34 mouse cellular contexts compared by ENCODE assay signal in genomic region chr2:128552080-128552791, GRCm38 (mm10). TPM values are rescaled to one million over a fixed set of nuclear protein-coding genes. Genes with fewer than 3 reads are reported as not detected.
DNase-seq lines count a peak whose midpoint lies in the region; ATAC-seq and TF ChIP-seq lines count a peak whose summit lies in the region.
"Had no signal": no experiment of that assay in that cellular context is flagged by ENCODE, and none has a peak within 500 bp of the region (broad histone marks: within the 10 kb centered on the region; RNA-seq: fewer than 3 reads in every experiment).

No protein-coding gene starts in this region.

- no peaks in the 10 kb centered on the region for H3K27me3 ChIP-seq in midbrain, embryonic 11.5 days (ENCODE audit: control insufficient read depth, insufficient read depth, low read length)
- H3K27me3 ChIP-seq in midbrain, embryonic 15.5 days (replicated peaks), result no peaks in the 10 kb centered on the region
- H3K27me3 ChIP-seq: embryonic facial prominence, embryonic 13.5 days; forebrain, embryonic 15.5 days; heart, embryonic 12.5 days; limb, embryonic 13.5 days; liver, embryonic 12.5 days had no signal

- no peaks in the 10 kb centered on the region for H3K4me1 ChIP-seq in midbrain, embryonic 11.5 days (ENCODE audit: control insufficient read depth, insufficient read depth, low read length)
- H3K4me1 ChIP-seq in midbrain, embryonic 15.5 days, result peaks cover 8% of the 10 kb centered on the region
- H3K4me1 ChIP-seq in lung, adult 2 months (ENCODE audit: control insufficient read depth, insufficient read depth, low read length), result peaks cover 12% of the 10 kb centered on the region
- H3K4me1 ChIP-seq: forebrain, embryonic 15.5 days; liver, embryonic 12.5 days had no signal

- no peak overlapping the region for H3K4me3 ChIP-seq in midbrain, embryonic 11.5 days (ENCODE audit: low read depth, low read length)
- H3K4me3 ChIP-seq in midbrain, embryonic 15.5 days, result no peak overlapping the region
- H3K4me3 ChIP-seq in lung, adult 2 months (replicated peaks; ENCODE audit: extremely low read depth, low read depth, low read length), result no peak overlapping the region
- H3K4me3 ChIP-seq: embryonic facial prominence, embryonic 13.5 days; erythroblast, embryonic 14.5 days; forebrain, embryonic 15.5 days; heart, embryonic 12.5 days; limb, embryonic 13.5 days; liver, embryonic 12.5 days had no signal

- no peak overlapping the region for H3K27ac ChIP-seq in midbrain, embryonic 11.5 days (ENCODE audit: low read depth, low read length)
- no peak overlapping the region for H3K27ac ChIP-seq in midbrain, embryonic 15.5 days
- H3K27ac ChIP-seq: embryonic facial prominence, embryonic 13.5 days; forebrain, embryonic 15.5 days; hindbrain, embryonic 14.5 days; limb, embryonic 13.5 days; liver, embryonic 12.5 days had no signal

- no peaks in the 10 kb centered on the region for H3K9me3 ChIP-seq in midbrain, embryonic 11.5 days (ENCODE audit: control insufficient read depth, low read length)
- no peaks in the 10 kb centered on the region for H3K9me3 ChIP-seq in midbrain, embryonic 15.5 days
- H3K9me3 ChIP-seq: embryonic facial prominence, embryonic 13.5 days; forebrain, embryonic 15.5 days; heart, embryonic 12.5 days; limb, embryonic 13.5 days; liver, embryonic 12.5 days had no signal

- DNase-seq in midbrain, embryonic 11.5 days (ENCODE audit: low spot score, missing footprints), result peak; percentile 31
- DNase-seq in lung, adult 2 months, result peak; percentile 50
- DNase-seq in lung, postnatal 36 days, result peak; percentile 81
- no peak for DNase-seq in thymus, adult 18-20 months
- no peak for DNase-seq in thymus, postnatal 10 days (ENCODE audit: low spot score in 2 of 2)
- DNase-seq in c-Kit-positive CD71-positive TER-119-positive erythroid progenitor cells, embryonic 14.5 days (ENCODE audit: low spot score), result no peak
- no peak for DNase-seq in left cerebral cortex, adult 8-10 months (ENCODE audit: low spot score in 2 of 2)
- DNase-seq: adrenal gland, adult 2 months; B cell, adult 2 months; cerebellum, adult 18-20 months; cerebellum, postnatal 25 days; heart, adult 11 months; heart, postnatal 14 days; kidney, postnatal 25 days; lung, embryonic 14.5 days; right cerebral cortex, adult 18-20 months; thymus, postnatal 25 days had no signal

- no peak overlapping the region for H3K4me2 ChIP-seq in midbrain, embryonic 11.5 days
- no peak overlapping the region for H3K4me2 ChIP-seq in midbrain, embryonic 15.5 days
- H3K4me2 ChIP-seq: embryonic facial prominence, embryonic 13.5 days; forebrain, embryonic 15.5 days; heart, embryonic 12.5 days; hindbrain, embryonic 14.5 days; limb, embryonic 13.5 days; liver, embryonic 12.5 days; lung, embryonic 14.5 days had no signal

- H3K36me3 ChIP-seq in midbrain, embryonic 11.5 days (ENCODE audit: control insufficient read depth, insufficient read depth, low read length), result no peaks in the 10 kb centered on the region
- H3K36me3 ChIP-seq in midbrain, embryonic 15.5 days (replicated peaks), result no peaks in the 10 kb centered on the region
- H3K36me3 ChIP-seq: embryonic facial prominence, embryonic 13.5 days; forebrain, embryonic 15.5 days; heart, embryonic 12.5 days; limb, embryonic 13.5 days; liver, embryonic 12.5 days had no signal

- TF ChIP-seq CTCF in lung, adult 2 months (IDR thresholded peaks at IDR 0.05; ENCODE audit: insufficient read depth, low read length), result no peak

- 82% methylated on average over 8 of the region's 8 CpGs for WGBS in midbrain, embryonic 11.5 days
- 83% methylated on average over 8 of the region's 8 CpGs for WGBS in midbrain, embryonic 15.5 days
- 56% methylated on average over 8 of the region's 8 CpGs for WGBS in lung, adult 2 months

- ATAC-seq in midbrain, embryonic 11.5 days (ENCODE audit: low FRiP score), result no peak
- no peak for ATAC-seq in midbrain, embryonic 15.5 days (replicated peaks)
- ATAC-seq: forebrain, embryonic 15.5 days; liver, embryonic 12.5 days; midbrain, embryonic 16.5 days had no signal

- H3K9ac ChIP-seq in midbrain, embryonic 11.5 days (ENCODE audit: low read length), result no peak overlapping the region
- no peak overlapping the region for H3K9ac ChIP-seq in midbrain, embryonic 15.5 days
- H3K9ac ChIP-seq: embryonic facial prominence, embryonic 13.5 days; forebrain, embryonic 15.5 days; heart, embryonic 12.5 days; hindbrain, embryonic 14.5 days; limb, embryonic 13.5 days; liver, embryonic 12.5 days; lung, embryonic 14.5 days had no signal

- no peak for TF ChIP-seq POLR2A in lung, adult 2 months (IDR thresholded peaks at IDR 0.05; ENCODE audit: borderline replicate concordance, extremely low read depth, low read depth, low read length)

RNA-seq across cellular contexts. Expression of gene Spdye4c, which starts 38.8 kb away (rescaled TPM):
- polyA plus RNA-seq in midbrain, embryonic 11.5 days (2014; fragmentation: Nextera tagmentation; extraction: Ambion mirVana), result not detected in 2 replicates
- not detected in 2 replicates for polyA plus RNA-seq in midbrain, embryonic 15.5 days (2015; fragmentation: Nextera tagmentation; extraction: Ambion mirVana)
- not detected in 2 replicates for polyA plus RNA-seq in lung, adult 2 months (2012; rRNA removed)
- not detected for total RNA-seq in left cerebral cortex, adult 8-10 months (2022)
- total RNA-seq: adrenal gland, adult 2 months; gastrocnemius, adult 8-10 months; heart, postnatal 14 days; left cerebral cortex, postnatal 25 days; megakaryocyte-erythroid progenitor cell, adult 5-6 weeks; MEL had no signal
- polyA plus RNA-seq: adrenal gland, adult 2 months; embryonic facial prominence, embryonic 13.5 days; erythroblast, embryonic 14.5 days; forebrain, embryonic 15.5 days; heart, embryonic 12.5 days; hindbrain, embryonic 14.5 days; intestine, embryonic 14.5 days; kidney, embryonic 14.5 days; limb, embryonic 13.5 days; liver, embryonic 12.5 days; lung, embryonic 14.5 days; midbrain, embryonic 16.5 days; neural tube, embryonic 14.5 days; small intestine, adult 2 months had no signal

Comparison
In these comparisons a context has a peak if more than half of its experiments do, and no peak if none do; other contexts are left out.
1. DNase-seq: peak in midbrain, embryonic 11.5 days (single experiment), lung, adult 2 months (single experiment) and lung, postnatal 36 days (single experiment); none in thymus, adult 18-20 months (0 of 2), thymus, postnatal 10 days (0 of 2), c-Kit-positive CD71-positive TER-119-positive erythroid progenitor cells, embryonic 14.5 days (single experiment) and left cerebral cortex, adult 8-10 months (0 of 2).